Mouse (Mus musculus) intestine, embryonic 14.5 days (tissue): ENCODE results near the gene Gm42674. TPM values are rescaled to one million over a fixed set of nuclear protein-coding genes. Genes with fewer than 3 reads are reported as not detected.

Experiments
- ATAC-seq: fragments of 200-750 bp; cut with Nextera tagmentation; replicated peaks from 2 replicates; pipeline ENCODE4 v1.8.0; 2017; ENCODE audit warnings: low read depth, moderate number of reproducible peaks, moderate TSS enrichment, moderate library complexity; ENCODE audit not compliant: low FRiP score, low TSS enrichment
- DNase-seq: peaks from one replicate; pipeline ENCODE4 v3.0.0-alpha.2; 2018; ENCODE audit warnings: low spot score
- H3K27ac ChIP-seq: fragments of 300-500 bp; sonication (generic); 2 replicates; pipeline ENCODE4 v1.5.1; 2014; ENCODE audit warnings: low read depth, mild to moderate bottlenecking, control low read depth
- H3K27me3 ChIP-seq: fragments of 300-500 bp; sonication (generic); replicated peaks from 2 replicates; pipeline ENCODE4 v1.6.1; 2014; ENCODE audit warnings: low read length, control low read depth; ENCODE audit not compliant: control insufficient read depth, insufficient read depth
- H3K36me3 ChIP-seq: fragments of 300-500 bp; sonication (generic); 2 replicates; pipeline ENCODE4 v1.6.1; 2014; ENCODE audit warnings: low read length, control low read depth; ENCODE audit not compliant: control insufficient read depth, insufficient read depth
- H3K4me1 ChIP-seq: fragments of 300-500 bp; sonication (generic); replicated peaks from 2 replicates; pipeline ENCODE4 v1.6.1; 2014; ENCODE audit warnings: low read length, control low read depth, mixed read lengths; ENCODE audit not compliant: control insufficient read depth, insufficient read depth
- H3K4me2 ChIP-seq: fragments of 300-500 bp; sonication (generic); 2 replicates; pipeline ENCODE4 v1.6.1; 2014; ENCODE audit warnings: low read length
- H3K4me3 ChIP-seq: fragments of 300-500 bp; sonication (generic); 2 replicates; pipeline ENCODE4 v1.5.1; 2014; ENCODE audit warnings: low read depth, low read length, control low read depth, mixed read lengths
- H3K9ac ChIP-seq: fragments of 300-500 bp; sonication (generic); 2 replicates; pipeline ENCODE4 v1.6.1; 2014; ENCODE audit warnings: mild to moderate bottlenecking, low read length
- H3K9me3 ChIP-seq: fragments of 300-500 bp; sonication (generic); 2 replicates; pipeline ENCODE4 v1.6.1; 2016; ENCODE audit warnings: low read length, control low read depth; ENCODE audit not compliant: control insufficient read depth
- WGBS: fragments of 180-500 bp; shearing (Covaris S2); extraction: QIAGEN DNeasy Blood & Tissue Kit; methylation state at CpG from one replicate; pipeline ENCODE4 v1.1.7; 2014; 5-methylcytosine and 5-hydroxymethylcytosine counted together
- polyA plus RNA-seq: library from polyadenylated mRNA; unstranded; fragments of >200 nt; fragmentation: Nextera tagmentation; extraction: Ambion mirVana; gene quantifications from 2 replicates; pipeline ENCODE4 v1.2.1, GENCODE M21; 2014

Gm42674 gene
- polyA plus RNA-seq, 1 experiment from 2014 or later: not detected

- ATAC-seq (no peak), DNase-seq (no peak)
- Histone ChIP-seq H3K9ac (no peak overlapping the region), H3K4me3 (no peak overlapping the region), H3K27ac (no peak overlapping the region), H3K4me2 (no peak overlapping the region), H3K4me1 (peaks cover 7% of the 10 kb centered on the region), H3K36me3 (no peaks in the 10 kb centered on the region), H3K9me3 (no peaks in the 10 kb centered on the region), H3K27me3 (no peaks in the 10 kb centered on the region)
- WGBS: 89% methylated on average over 3 of the region's 3 CpGs
Observed at GRCm38 (mm10) chr3:90611494-90611893, 9.8 kb downstream of the Gm42674 start.

GRCm38 (mm10) chr3:90612061-90612460, 10.4 kb downstream of the Gm42674 start:
- Histone ChIP-seq H3K36me3 (no peaks in the 10 kb centered on the region), H3K9me3 (no peaks in the 10 kb centered on the region), H3K4me3 (no peak overlapping the region), H3K27me3 (no peaks in the 10 kb centered on the region), H3K4me1 (peaks cover 7% of the 10 kb centered on the region), H3K9ac (no peak overlapping the region), H3K27ac (no peak overlapping the region), H3K4me2 (no peak overlapping the region)
- WGBS: 65% methylated on average over 4 of the region's 4 CpGs
- DNase-seq (no peak), ATAC-seq (no peak)

- H3K27me3 ChIP-seq: no peaks in the 10 kb centered on the region
- peak within 1 kb of the TSS; percentile 72 for H3K4me2 ChIP-seq
- peaks cover 7% of the 10 kb centered on the region for H3K4me1 ChIP-seq
- H3K4me3 ChIP-seq: peak within 1 kb of the TSS; percentile 30
- H3K9me3 ChIP-seq: no peaks in the 10 kb centered on the region
- ATAC-seq: peak; percentile 61
- H3K27ac ChIP-seq: peak within 1 kb of the TSS; percentile 17; the same call in 1 of the 2 replicates
- peak; percentile 81 for DNase-seq
- under 1% methylated on average over 23 of the region's 23 CpGs for WGBS
- no peaks in the 10 kb centered on the region for H3K36me3 ChIP-seq
- peak within 1 kb of the TSS; percentile 4; the same call in 1 of the 2 replicates for H3K9ac ChIP-seq
Observed at GRCm38 (mm10) chr3:90612728-90613291, 11.1 kb downstream of the Gm42674 start, which contains the start of gene S100a6. TSS of gene S100a6 (plus strand) at chr3:90612882.

- WGBS: 66% methylated on average over 7 of the region's 7 CpGs
- Histone ChIP-seq H3K9me3 (no peaks in the 10 kb centered on the region), H3K9ac (no peak overlapping the region), H3K27ac (peak overlapping the region; percentile 17; the same call in 1 of the 2 replicates), H3K4me3 (peak overlapping the region; percentile 30), H3K36me3 (no peaks in the 10 kb centered on the region), H3K4me2 (peak overlapping the region; percentile 72), H3K4me1 (peaks cover 7% of the 10 kb centered on the region), H3K27me3 (no peaks in the 10 kb centered on the region)
- ATAC-seq: no peak
- no peak for DNase-seq
Observed at GRCm38 (mm10) chr3:90613461-90614147, 11.9 kb downstream of the Gm42674 start.

DNA sequence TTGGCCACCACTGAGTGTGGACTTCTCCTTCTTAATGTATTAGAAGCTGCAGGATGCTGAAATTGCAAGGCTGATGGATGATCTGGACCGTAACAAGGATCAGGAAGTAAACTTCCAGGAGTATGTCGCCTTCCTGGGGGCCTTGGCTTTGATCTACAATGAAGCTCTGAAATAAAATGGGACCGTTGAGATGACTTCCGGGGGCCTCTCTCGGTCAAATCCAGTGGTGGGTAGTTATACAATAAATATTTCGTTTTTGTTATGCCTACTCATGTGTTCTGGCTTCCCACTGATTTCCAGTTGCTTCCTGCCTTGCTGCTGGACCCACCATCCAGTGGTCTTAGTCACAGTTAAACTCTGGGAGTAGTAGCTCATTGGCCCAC, 12.4 kb downstream of the Gm42674 start:
- WGBS: 85% methylated on average over 6 of the region's 6 CpGs
- no peaks in the 10 kb centered on the region for H3K9me3 ChIP-seq
- no peak overlapping the region for H3K4me3 ChIP-seq

GRCm38 (mm10) chr3:90614611-90615251, 13.0 kb downstream of the Gm42674 start:
- H3K4me2 ChIP-seq: peak overlapping the region; percentile 26; the same call in 1 of the 2 replicates
- no peak overlapping the region for H3K4me3 ChIP-seq
- peaks cover 7% of the 10 kb centered on the region for H3K4me1 ChIP-seq
- DNase-seq: peak; percentile 61
- H3K27me3 ChIP-seq: no peaks in the 10 kb centered on the region
- peak; percentile 61 for ATAC-seq
- WGBS: 64% methylated on average over 11 of the region's 11 CpGs
- no peak overlapping the region for H3K9ac ChIP-seq
- peak overlapping the region; percentile 48 for H3K27ac ChIP-seq
- no peaks in the 10 kb centered on the region for H3K9me3 ChIP-seq
- no peaks in the 10 kb centered on the region for H3K36me3 ChIP-seq

More for the DNA sequence above, 12.4 kb downstream of the Gm42674 start:
- ATAC-seq (no peak), DNase-seq (no peak)
- no peak overlapping the region for H3K9ac ChIP-seq
- H3K36me3 ChIP-seq: no peaks in the 10 kb centered on the region
- H3K4me1 ChIP-seq: peaks cover 7% of the 10 kb centered on the region
- H3K27ac ChIP-seq: peak overlapping the region; percentile 48
- no peaks in the 10 kb centered on the region for H3K27me3 ChIP-seq
- peak overlapping the region; percentile 3; the same call in 1 of the 2 replicates for H3K4me2 ChIP-seq

DNA sequence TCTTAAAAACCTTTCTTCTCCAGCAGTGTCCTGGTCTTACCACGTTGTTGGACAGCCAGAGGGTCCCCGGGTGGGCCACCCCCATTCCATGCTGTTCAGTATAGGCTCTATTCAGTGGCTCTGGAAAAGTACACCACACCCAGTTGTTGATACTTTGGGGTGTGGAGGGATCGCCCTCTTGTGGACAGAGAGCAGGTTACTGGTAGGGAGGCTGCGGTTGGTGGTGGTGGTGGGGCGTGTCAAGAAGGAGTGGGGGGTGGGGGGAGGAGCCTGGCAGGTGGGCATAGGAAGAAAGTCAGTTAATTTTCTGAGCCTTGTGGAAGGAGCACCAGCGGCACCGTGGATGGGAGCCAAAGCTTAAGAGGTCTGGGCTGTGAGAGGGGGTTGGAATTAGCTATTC, 13.7 kb downstream of the Gm42674 start:
- WGBS: 14% methylated on average over 7 of the region's 7 CpGs
- peak; percentile 70 for ATAC-seq
- H3K9ac ChIP-seq: no peak overlapping the region
- H3K4me3 ChIP-seq: no peak overlapping the region
- H3K4me1 ChIP-seq: peaks cover 7% of the 10 kb centered on the region
- no peaks in the 10 kb centered on the region for H3K9me3 ChIP-seq
- no peak overlapping the region for H3K27ac ChIP-seq
- no peaks in the 10 kb centered on the region for H3K36me3 ChIP-seq
- H3K4me2 ChIP-seq: peak overlapping the region; percentile 26
- peak; percentile 82 for DNase-seq
- H3K27me3 ChIP-seq: no peaks in the 10 kb centered on the region

GRCm38 (mm10) chr3:90615911-90616310, 14.2 kb downstream of the Gm42674 start:
- ATAC-seq (no peak), DNase-seq (no peak)
- H3K27ac ChIP-seq: no peak overlapping the region
- H3K27me3 ChIP-seq: no peaks in the 10 kb centered on the region
- 82% methylated on average over 1 of the region's 1 CpGs for WGBS
- H3K9me3 ChIP-seq: no peaks in the 10 kb centered on the region
- peak overlapping the region; percentile 26; the same call in 1 of the 2 replicates for H3K4me2 ChIP-seq
- no peaks in the 10 kb centered on the region for H3K36me3 ChIP-seq
- H3K9ac ChIP-seq: no peak overlapping the region
- peaks cover 7% of the 10 kb centered on the region for H3K4me1 ChIP-seq
- no peak overlapping the region for H3K4me3 ChIP-seq
